Mouse (Mus musculus) kidney, adult 2 months (tissue): ENCODE data around the gene Mpp3. TPM values are rescaled to one million over a fixed set of nuclear protein-coding genes. Genes with fewer than 3 reads are reported as not detected.

Experiments
- DNase-seq: peaks from one replicate; pipeline ENCODE4 v3.0.0; 2021
- H3K27ac ChIP-seq: fragments of 200-500 bp; 2 replicates; pipeline ENCODE4 v1.5.1; 2012; ENCODE audit warnings: low read depth, low read length, control low read depth, inconsistent platforms; ENCODE audit not compliant: insufficient read depth
- H3K27me3 ChIP-seq: fragments of 200-500 bp; replicated peaks from 2 replicates; pipeline ENCODE4 v1.6.1; 2012; ENCODE audit warnings: mild to moderate bottlenecking, moderate library complexity, low read length, inconsistent platforms; ENCODE audit not compliant: control insufficient read depth, insufficient read depth
- H3K36me3 ChIP-seq: fragments of 200-500 bp; 2 replicates; pipeline ENCODE4 v1.6.1; 2012; ENCODE audit warnings: mild to moderate bottlenecking, moderate library complexity, low read length, inconsistent platforms; ENCODE audit not compliant: control insufficient read depth, insufficient read depth
- H3K4me1 ChIP-seq: fragments of 200-500 bp; 2 replicates; pipeline ENCODE4 v1.6.1; 2011; ENCODE audit warnings: low read length; ENCODE audit not compliant: control insufficient read depth, insufficient read depth
- H3K4me3 ChIP-seq: fragments of 200-500 bp; 2 replicates; pipeline ENCODE4 v1.5.1; 2011; ENCODE audit warnings: mild to moderate bottlenecking, low read depth, low read length, control low read depth; ENCODE audit not compliant: insufficient read depth
- CTCF ChIP-seq: fragments of 200-500 bp; conservative IDR thresholded peaks from 2 replicates; pipeline ENCODE4 v1.5.1; 2011; ENCODE audit warnings: low read depth, mild to moderate bottlenecking, control low read depth, low read length, moderate library complexity, mixed read lengths; ENCODE audit not compliant: insufficient read depth, insufficient read length
- POLR2A ChIP-seq: fragments of 200-500 bp; IDR thresholded peaks from one replicate; pipeline ENCODE4 v1.6.1; 2011; ENCODE audit warnings: low read depth, low read length, control low read depth
- WGBS: fragments of 180-500 bp; shearing (Covaris S2); methylation state at CpG from one replicate; pipeline ENCODE4 v1.1.7; 2018; 5-methylcytosine and 5-hydroxymethylcytosine counted together
- polyA plus RNA-seq: library from polyadenylated mRNA; depleted of rRNA; stranded (reverse); fragments of >200 nt; gene quantifications from 2 replicates; pipeline ENCODE4 v1.2.3, GENCODE M21; 2012

Mpp3 gene
- polyA plus RNA-seq, 1 experiment, result 2.3 TPM

DNA sequence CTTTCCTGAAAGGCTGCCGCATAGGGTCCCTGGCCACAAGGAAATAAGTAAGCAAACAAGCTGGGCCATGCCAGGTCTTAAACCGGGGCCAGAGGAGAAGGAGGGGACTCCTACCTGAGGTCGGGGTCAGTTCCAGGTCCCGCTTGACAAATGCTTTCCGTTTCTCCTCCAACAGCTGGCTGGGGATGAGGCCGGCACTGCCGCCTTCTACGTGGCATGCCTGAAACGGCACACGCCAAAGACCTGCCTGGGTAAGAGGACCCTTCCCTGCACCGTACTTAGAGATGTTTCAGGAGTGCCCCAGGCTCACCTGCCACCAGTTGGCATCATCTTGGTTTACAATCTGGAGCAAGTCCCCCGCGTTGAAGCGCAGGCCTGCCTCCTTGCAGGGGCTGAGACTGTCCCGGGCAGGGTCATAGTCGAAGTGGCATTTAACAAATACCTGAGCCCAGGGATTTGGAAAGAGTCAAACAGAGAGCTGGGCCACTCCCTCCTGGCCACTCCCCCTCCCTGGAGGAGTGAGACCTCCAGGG is 33.7 kb upstream of the Mpp3 start:
- Histone ChIP-seq H3K4me1 (no peaks in the 10 kb centered on the region), H3K4me3 (no peak overlapping the region), H3K27me3 (no peaks in the 10 kb centered on the region), H3K36me3 (no peaks in the 10 kb centered on the region), H3K27ac (no peak overlapping the region)
- no peak for DNase-seq
- 52% methylated on average over 16 of the region's 16 CpGs for whole genome bisulfite sequencing
- TF ChIP-seq CTCF, result no peak
- no peak for TF ChIP-seq POLR2A

DNA sequence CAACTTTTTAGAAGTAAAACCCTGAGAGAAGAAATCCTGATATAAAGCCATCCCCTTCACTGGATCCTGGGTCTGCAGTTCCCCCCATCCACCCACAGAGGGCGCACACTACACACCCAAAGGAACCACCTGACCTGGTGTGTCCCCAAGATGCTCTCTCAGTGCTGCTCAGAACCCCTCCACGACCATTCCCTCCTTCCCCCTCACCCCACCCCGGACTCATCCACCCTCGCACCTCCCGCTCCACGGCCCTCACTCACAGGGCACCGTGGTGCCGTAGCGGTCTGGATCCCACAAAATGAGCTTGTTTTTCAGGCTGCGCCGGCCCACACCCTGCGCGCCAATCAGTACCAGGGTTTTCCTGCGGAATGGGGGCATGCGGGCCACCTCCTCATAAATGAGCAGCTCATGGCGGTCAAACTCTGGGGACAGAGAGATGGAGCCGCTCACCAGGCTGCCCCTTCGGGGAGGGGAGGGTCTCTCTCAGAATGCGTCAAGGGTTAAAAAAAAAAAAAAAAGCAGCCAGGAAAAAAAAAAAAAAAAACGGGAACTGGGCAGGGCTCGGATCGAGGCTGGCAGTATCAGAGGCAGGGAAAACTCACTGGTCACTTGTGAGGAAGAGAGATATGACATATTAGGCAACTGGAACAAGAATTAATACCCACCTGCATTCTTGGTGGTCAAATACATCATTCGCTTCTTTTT is 33.1 kb upstream of the Mpp3 start:
- no peaks in the 10 kb centered on the region for H3K36me3 ChIP-seq
- H3K27me3 ChIP-seq, result no peaks in the 10 kb centered on the region
- TF ChIP-seq CTCF (peak; percentile 95), POLR2A (no peak)
- H3K27ac ChIP-seq, result no peak overlapping the region
- 8% methylated on average over 23 of the region's 23 CpGs for WGBS
- H3K4me3 ChIP-seq, result no peak overlapping the region; the same call in 1 of the 2 replicates
- DNase-seq, result peak; percentile 83
- no peaks in the 10 kb centered on the region for H3K4me1 ChIP-seq

DNA sequence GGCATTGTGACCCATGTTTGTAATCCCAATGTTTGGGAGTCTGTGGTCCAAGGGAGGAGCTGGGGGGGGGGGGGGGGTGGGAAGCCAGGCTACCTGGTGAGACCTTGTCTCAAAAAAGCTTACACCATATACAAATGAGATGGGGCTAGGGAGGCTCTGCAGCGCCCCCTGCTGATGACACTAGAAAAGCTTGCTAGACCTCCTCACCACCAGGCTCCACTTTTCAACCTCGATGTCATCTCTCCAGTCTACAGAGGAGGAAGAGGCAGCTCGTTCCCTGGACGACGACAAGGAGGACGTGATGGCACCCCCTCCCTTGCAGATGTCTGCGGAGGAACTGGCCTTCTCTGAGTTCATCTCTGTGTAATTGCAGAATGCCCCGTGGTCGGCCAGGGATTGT is 25.6 kb upstream of the Mpp3 start:
- Histone ChIP-seq H3K27me3 (no peaks in the 10 kb centered on the region), H3K36me3 (no peaks in the 10 kb centered on the region), H3K4me1 (peaks cover 4% of the 10 kb centered on the region; the same call in 1 of the 2 replicates), H3K27ac (no peak overlapping the region), H3K4me3 (no peak overlapping the region)
- WGBS, result 39% methylated on average over 9 of the region's 9 CpGs
- TF ChIP-seq POLR2A (no peak), CTCF (peak; percentile 67)
- peak; percentile 54 for DNase-seq

DNA sequence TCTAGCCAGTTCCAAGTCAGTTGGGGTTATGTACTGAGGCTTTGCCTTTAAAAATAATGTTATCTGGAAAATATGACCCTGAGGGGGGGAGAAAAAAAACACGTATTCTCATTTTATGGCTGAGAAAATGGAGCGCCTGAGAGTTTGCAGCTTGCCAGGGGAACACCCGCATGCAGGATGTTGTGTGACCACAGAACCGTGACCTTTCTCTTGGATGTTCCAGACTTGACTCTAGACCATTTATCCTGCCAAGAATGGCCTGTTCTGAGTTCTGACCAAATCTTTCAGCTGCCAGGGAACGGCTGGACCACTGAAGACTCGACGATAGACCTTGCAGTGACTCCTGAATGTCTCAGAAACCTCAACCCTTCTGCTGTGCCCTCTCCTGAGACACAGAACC is 24.9 kb upstream of the Mpp3 start:
- TF ChIP-seq CTCF, result no peak
- no peak for TF ChIP-seq POLR2A
- WGBS, result 19% methylated on average over 7 of the region's 7 CpGs

DNA sequence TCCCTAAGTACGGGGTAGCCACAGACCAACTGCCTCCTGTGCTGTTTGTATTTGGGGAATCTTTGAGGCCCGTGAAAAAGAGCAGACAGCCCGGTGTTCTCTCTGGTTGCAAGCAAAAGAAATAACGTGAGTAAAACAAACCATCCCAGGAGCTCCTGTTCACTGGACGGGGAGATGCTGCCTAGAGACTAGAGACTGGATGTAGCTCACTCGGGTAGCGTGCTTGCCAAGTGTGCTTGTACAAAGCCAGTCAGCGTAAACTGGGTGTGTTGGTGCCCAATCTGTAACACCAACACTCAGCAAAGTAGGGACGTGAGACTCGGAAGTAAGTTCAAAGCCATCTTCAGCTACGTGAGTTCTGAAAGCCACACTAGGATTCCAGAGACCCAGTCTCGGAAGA is 24.4 kb upstream of the Mpp3 start:
- Histone ChIP-seq H3K36me3 (no peaks in the 10 kb centered on the region), H3K27ac (peak overlapping the region; percentile 81), H3K4me1 (peaks cover 4% of the 10 kb centered on the region; the same call in 1 of the 2 replicates), H3K27me3 (no peaks in the 10 kb centered on the region), H3K4me3 (no peak overlapping the region)
- no peak for DNase-seq
- TF ChIP-seq CTCF (no peak), POLR2A (no peak)
- 78% methylated on average over 12 of the region's 12 CpGs for WGBS

More for the DNA sequence above, 24.9 kb upstream of the Mpp3 start:
- Histone ChIP-seq H3K27me3 (no peaks in the 10 kb centered on the region), H3K27ac (peak overlapping the region; percentile 81), H3K4me1 (peaks cover 4% of the 10 kb centered on the region; the same call in 1 of the 2 replicates), H3K4me3 (no peak overlapping the region), H3K36me3 (no peaks in the 10 kb centered on the region)
- DNase-seq, result peak; percentile 86

DNA sequence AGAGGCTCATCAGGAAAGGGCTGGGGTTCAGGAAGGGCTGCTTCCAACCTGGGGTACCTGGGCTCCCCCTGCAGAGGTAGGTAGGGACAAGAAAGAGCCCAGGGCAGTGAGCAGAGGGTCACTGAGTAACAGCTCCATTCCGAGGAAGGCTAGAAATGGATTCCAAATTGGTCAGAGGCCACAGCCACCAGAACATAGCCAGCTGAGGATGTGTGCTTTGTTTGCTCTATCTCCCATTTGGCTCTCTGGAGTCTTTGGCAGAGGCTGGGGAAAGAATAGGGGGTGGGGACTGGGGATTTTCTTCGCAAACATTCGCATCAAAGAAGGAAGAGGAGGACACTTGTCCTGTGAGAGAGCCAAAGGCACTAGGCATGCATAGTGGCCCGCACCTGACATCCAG is 23.7 kb upstream of the Mpp3 start:
- H3K4me1 ChIP-seq, result peaks cover 4% of the 10 kb centered on the region; the same call in 1 of the 2 replicates
- TF ChIP-seq POLR2A (no peak), CTCF (no peak)
- H3K36me3 ChIP-seq, result no peaks in the 10 kb centered on the region
- H3K4me3 ChIP-seq, result no peak overlapping the region
- DNase-seq, result peak; percentile 63
- no peaks in the 10 kb centered on the region for H3K27me3 ChIP-seq
- WGBS, result 61% methylated on average over 4 of the region's 4 CpGs
- peak overlapping the region; percentile 81 for H3K27ac ChIP-seq

DNA sequence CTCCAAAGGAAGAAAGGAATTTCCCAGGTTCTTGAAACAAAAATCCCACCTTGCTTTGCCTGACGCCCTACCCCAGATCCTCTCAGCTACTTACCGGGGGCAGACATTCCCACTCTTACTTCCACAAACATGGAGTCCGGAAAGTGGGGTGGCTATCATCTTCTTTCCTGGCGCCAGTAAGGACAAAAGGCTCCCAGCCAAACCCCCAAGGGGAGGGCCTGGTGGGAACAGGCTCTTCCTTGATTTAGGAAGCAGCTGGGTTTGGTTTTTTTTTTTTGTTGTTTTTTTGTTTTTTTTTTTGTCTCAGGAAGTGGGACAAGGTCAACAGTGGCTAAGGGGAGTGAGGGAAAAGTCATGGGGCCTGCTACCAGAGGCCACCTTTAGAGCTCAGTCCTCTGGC is 23.3 kb upstream of the Mpp3 start:
- Histone ChIP-seq H3K4me1 (peaks cover 4% of the 10 kb centered on the region; the same call in 1 of the 2 replicates), H3K27me3 (no peaks in the 10 kb centered on the region), H3K27ac (peak overlapping the region; percentile 81), H3K36me3 (no peaks in the 10 kb centered on the region), H3K4me3 (no peak overlapping the region)
- TF ChIP-seq POLR2A (no peak), CTCF (no peak)
- WGBS, result 67% methylated on average over 4 of the region's 4 CpGs
- peak; percentile 90 for DNase-seq
